Mouse (Mus musculus) E14TG2a.4 (cell line): ENCODE results near the gene Mst1r.
A peak's percentile ranks its signal among the peaks of the same experiment; 100 is the strongest.

Experiments used
- H3K27me3 ChIP-seq: 2 replicates; pipeline ENCODE4 v1.6.1; 2014; ENCODE audit warnings: low read length, control low read depth; ENCODE audit not compliant: insufficient read depth
- H3K36me3 ChIP-seq: 2 replicates; pipeline ENCODE4 v1.6.1; 2014; ENCODE audit warnings: low read length, control low read depth; ENCODE audit not compliant: insufficient read depth
- H3K4me1 ChIP-seq: replicated peaks from 2 replicates; pipeline ENCODE4 v1.6.1; 2014; ENCODE audit warnings: low read depth, low read length, control low read depth
- H3K4me3 ChIP-seq: replicated peaks from 2 replicates; pipeline ENCODE4 v1.5.1; 2014; ENCODE audit warnings: mild to moderate bottlenecking, low read length
- H3K9me3 ChIP-seq: 2 replicates; pipeline ENCODE4 v1.6.1; 2014; ENCODE audit warnings: low read length, control low read depth
- CTCF ChIP-seq: conservative IDR thresholded peaks from 2 replicates; pipeline ENCODE4 v1.5.1; 2014; ENCODE audit warnings: low read length
- NANOG ChIP-seq: IDR thresholded peaks from 2 replicates; pipeline ENCODE4 v1.6.1; 2014; ENCODE audit warnings: borderline replicate concordance, low read length, mixed read lengths
- POU5F1 ChIP-seq: IDR thresholded peaks from 2 replicates; pipeline ENCODE4 v1.6.1; 2014; ENCODE audit warnings: low read length, borderline replicate concordance

The Mst1r gene

DNA sequence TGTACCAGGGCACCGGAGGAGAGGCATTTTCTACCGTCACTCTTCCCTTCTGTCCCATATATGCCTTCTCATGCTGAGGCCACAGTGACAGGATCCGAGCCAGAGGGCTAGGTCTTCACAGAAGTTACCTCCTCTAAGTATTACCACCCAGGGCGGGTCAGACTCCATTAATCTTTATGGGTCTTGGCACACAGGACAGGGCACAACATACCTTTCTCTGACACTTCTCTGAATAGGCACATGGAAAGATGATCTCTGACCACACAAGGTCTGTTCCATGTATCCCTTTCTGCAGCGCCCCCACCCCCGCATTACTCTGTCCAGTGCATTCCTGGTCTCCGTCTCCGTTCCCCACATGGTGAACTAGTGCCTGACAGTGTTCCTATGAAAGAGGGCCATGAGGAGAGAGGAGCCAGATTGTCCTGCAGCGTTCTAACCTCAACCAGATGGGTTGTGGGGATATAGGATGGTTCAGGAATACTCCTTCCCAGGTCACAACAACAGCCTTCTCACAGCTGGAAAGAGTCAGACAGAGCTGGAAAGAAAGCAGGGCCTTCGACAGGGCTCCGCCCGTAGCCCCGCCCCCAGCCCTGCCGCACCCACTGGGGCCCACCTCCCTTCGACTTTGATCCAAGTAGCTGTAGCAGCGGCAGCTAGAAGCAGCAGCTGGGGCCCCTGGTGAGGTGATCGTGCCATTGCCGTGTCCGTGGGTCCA, at the start of gene Mst1r:
Mst1r (plus strand) TSS at position 622 of the 715 bp plus-strand sequence.
- H3K4me3 ChIP-seq: peak within 1 kb of the TSS; percentile 77
- TF ChIP-seq CTCF (no peak), POU5F1 (no peak), NANOG (no peak)
- peaks cover 42% of the 10 kb centered on the region for H3K4me1 ChIP-seq
- H3K9me3 ChIP-seq: no peaks in the 10 kb centered on the region
- H3K36me3 ChIP-seq: no peaks in the 10 kb centered on the region
- peaks cover 55% of the 10 kb centered on the region for H3K27me3 ChIP-seq

DNA sequence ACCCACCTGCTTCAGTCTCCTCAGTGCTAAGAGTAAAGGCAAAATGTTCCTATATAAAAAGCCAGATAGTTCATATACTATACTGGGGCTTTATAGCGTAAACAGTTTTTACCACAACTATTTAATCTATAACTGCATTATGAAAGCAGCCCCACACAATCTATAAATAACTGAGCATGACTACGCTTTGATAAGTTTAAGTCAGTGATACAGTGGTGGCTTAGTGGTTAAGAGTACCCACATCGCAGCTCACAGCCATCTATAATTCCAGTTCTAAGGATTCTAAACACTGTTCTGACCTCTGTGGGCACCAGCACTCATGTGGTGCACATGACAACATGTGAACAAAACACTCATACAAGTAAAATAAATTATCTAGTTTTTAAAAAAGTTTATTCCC, 48.3 kb upstream of the Mst1r start:
- Histone ChIP-seq H3K36me3 (peaks cover 36% of the 10 kb centered on the region), H3K4me1 (peaks cover 4% of the 10 kb centered on the region; the same call in 1 of the 2 replicates), H3K9me3 (no peaks in the 10 kb centered on the region), H3K27me3 (no peaks in the 10 kb centered on the region), H3K4me3 (no peak overlapping the region)
- TF ChIP-seq NANOG (no peak), POU5F1 (no peak), CTCF (no peak)

DNA sequence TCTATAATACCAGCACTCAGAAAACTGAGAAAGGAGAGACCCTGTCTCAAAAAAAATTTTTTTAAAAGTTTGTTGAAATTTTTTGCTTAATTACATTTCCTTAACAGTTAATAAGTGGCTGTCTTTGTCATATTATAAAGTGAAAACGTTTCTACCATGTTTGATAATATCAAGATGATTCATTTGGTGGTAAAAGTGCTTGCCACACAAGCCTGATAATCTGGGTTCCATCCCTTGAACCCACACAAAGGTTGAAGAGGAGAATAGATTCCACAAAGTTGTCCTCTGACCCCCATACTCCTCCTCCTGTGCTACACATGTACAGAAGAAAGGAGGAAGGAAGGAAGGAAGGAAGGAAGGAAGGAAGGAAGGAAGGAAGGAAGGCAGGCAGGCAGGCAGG, 42.2 kb upstream of the Mst1r start:
- peaks cover 29% of the 10 kb centered on the region for H3K36me3 ChIP-seq
- peaks cover 11% of the 10 kb centered on the region for H3K9me3 ChIP-seq
- TF ChIP-seq CTCF (no peak), POU5F1 (no peak), NANOG (no peak)
- H3K4me1 ChIP-seq: peaks cover 4% of the 10 kb centered on the region; the same call in 1 of the 2 replicates
- no peak overlapping the region for H3K4me3 ChIP-seq
- H3K27me3 ChIP-seq: no peaks in the 10 kb centered on the region

DNA sequence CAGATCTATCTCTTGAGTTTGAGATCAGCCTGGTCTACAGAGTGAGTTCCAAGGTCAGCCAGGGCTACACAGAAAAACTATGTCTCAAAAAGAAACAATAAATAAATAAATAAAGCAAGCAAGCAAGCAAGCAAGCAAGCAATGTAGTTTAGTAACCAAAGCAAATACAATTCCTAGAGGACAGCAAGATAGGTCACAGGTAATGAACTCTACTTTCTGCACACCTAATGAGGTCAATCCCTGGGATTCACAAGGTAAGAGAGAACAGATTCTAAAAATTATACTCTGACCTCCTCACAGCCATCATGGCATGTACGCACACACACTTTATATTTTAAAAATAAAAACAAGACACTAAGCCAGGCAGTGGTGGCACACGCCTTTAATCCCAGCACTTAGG, 40.6 kb upstream of the Mst1r start:
- TF ChIP-seq POU5F1 (no peak), NANOG (no peak), CTCF (no peak)
- H3K4me1 ChIP-seq: peaks cover 6% of the 10 kb centered on the region

DNA sequence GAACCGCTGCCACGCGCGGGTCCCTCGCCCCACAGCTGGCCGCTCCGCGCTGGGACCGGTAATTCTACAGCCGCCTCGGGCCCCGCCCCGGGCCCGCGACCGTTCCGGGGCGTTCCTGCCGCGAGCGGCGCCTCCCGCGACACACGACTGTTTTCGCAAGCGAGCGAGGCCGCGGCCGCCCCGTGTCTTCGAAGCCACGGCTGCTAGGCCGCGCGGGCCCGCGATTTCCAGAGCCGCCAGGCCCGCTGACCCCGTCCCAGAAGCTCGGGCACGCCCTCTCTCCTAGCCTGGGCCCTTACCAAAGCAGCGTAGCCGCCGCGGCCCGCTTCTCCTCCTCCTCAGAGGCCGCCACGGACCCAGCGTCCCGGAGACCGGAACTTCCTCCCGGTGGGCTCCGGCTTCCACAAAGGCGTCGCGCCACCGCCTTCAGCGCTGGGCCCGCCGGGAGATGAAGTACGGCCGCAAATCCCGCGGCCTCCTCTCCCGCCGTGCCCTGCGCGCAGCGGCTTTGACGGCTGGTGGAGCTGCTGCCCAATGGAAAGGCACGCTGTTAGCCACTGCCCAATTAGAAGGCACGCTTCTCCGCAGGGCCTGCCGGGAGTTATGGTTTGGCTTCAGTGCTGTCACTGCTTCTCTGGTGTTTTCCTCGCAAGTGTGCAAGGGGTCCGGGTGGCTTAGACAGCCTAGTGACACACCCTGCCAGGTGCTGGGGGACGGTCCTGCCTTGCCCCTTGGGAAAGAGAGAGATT, 34.1 kb upstream of the Mst1r start:
- peaks cover 15% of the 10 kb centered on the region; the same call in 1 of the 2 replicates for H3K36me3 ChIP-seq
- H3K9me3 ChIP-seq: no peaks in the 10 kb centered on the region
- peak overlapping the region; percentile 97 for H3K4me3 ChIP-seq
- TF ChIP-seq NANOG (no peak), POU5F1 (no peak), CTCF (no peak)
- H3K27me3 ChIP-seq: peaks cover 6% of the 10 kb centered on the region; the same call in 1 of the 2 replicates
- H3K4me1 ChIP-seq: peaks cover 23% of the 10 kb centered on the region

More for the DNA sequence above, 40.6 kb upstream of the Mst1r start:
- Histone ChIP-seq H3K36me3 (peaks cover 28% of the 10 kb centered on the region), H3K4me3 (no peak overlapping the region), H3K27me3 (no peaks in the 10 kb centered on the region), H3K9me3 (peaks cover 11% of the 10 kb centered on the region)

DNA sequence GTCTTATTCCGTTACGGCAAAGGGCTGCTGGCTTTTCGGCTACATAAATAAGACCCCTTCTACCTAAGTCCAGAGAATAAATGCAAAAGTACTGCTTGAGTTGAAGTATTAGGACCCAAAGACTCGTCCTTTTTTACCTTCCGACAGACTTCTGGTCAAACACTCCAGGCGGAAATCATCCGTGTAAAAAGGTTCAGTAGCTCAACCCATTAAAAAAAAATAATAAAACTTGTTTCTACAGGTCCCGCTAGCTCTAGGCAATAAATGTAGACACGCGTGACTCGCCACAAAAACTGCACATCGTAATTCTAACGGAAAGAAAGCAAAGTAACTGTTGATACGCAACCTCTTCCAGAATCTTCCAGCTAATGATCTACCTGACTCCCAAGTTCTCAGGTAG, 33.5 kb upstream of the Mst1r start, which contains the start of gene Rbm6:
Rbm6 (minus strand) TSS at position 101 of the 400 bp plus-strand sequence.
- Histone ChIP-seq H3K4me3 (peak within 1 kb of the TSS; percentile 97), H3K27me3 (peaks cover 8% of the 10 kb centered on the region; the same call in 1 of the 2 replicates), H3K36me3 (peaks cover 9% of the 10 kb centered on the region; the same call in 1 of the 2 replicates), H3K9me3 (no peaks in the 10 kb centered on the region), H3K4me1 (peaks cover 23% of the 10 kb centered on the region)
- no peak for TF ChIP-seq NANOG
- no peak for TF ChIP-seq POU5F1
- no peak for TF ChIP-seq CTCF

DNA sequence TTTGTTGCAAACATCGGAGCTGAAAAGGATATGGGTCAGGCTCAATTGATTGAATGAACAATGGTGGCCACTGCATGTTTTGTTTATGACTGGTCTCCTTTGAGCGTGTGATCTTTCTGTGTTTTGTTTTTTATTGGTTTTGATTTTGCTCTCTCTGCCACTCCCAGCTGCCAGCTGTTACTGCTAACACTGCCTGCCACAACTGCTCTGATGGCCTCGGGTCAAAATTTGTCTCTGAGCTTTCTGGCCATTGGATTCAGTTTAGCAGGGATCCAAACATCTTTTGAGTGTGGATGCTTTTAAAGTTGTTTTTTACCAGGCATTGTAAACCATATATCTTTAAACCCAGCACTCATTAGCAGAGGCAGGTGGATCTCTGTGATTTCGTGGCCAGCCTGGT, 26.3 kb upstream of the Mst1r start:
- peaks cover 16% of the 10 kb centered on the region; the same call in 1 of the 2 replicates for H3K27me3 ChIP-seq
- no peaks in the 10 kb centered on the region for H3K4me1 ChIP-seq
- H3K9me3 ChIP-seq: no peaks in the 10 kb centered on the region
- no peaks in the 10 kb centered on the region for H3K36me3 ChIP-seq
- no peak overlapping the region for H3K4me3 ChIP-seq
- TF ChIP-seq NANOG: no peak
- TF ChIP-seq POU5F1: no peak
- TF ChIP-seq CTCF: no peak

DNA sequence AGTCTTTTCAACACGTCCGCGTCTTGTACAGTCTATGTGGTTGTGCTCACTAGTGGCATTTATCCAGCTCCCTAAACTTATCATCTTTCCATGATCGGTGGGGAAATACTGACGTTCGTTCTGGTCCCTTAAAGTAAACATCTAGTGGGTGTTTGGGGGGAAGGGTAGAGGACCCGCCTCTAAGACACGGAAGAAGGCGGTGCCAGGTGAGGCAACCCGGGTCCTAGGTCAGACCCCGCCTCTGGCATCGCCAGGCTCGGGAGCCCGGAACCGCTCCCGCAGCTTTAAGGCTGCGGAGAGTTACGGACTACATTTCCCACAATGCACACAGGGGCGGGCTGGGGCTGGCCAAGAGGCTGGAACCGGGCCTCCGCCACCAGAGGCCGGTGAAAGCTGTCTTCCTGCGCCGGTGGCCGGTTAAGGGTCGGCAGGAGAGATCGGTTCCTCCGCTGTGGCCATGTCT, 18.8 kb upstream of the Mst1r start, which contains the start of gene Mon1a:
Mon1a (plus strand) TSS at position 348 of the 463 bp plus-strand sequence.
- H3K4me3 ChIP-seq: peak within 1 kb of the TSS; percentile 86
- no peaks in the 10 kb centered on the region for H3K36me3 ChIP-seq
- H3K9me3 ChIP-seq: no peaks in the 10 kb centered on the region
- H3K4me1 ChIP-seq: peaks cover 19% of the 10 kb centered on the region
- H3K27me3 ChIP-seq: peaks cover 13% of the 10 kb centered on the region
- no peak for TF ChIP-seq NANOG
- no peak for TF ChIP-seq POU5F1
- no peak for TF ChIP-seq CTCF
